Mouse (Mus musculus) heart, postnatal 0 days (tissue): ENCODE data around the gene Ociad2.

Source experiments
- CTCF ChIP-seq: IDR thresholded peaks from 2 replicates; pipeline ENCODE4 v1.5.1; 2016; ENCODE audit warnings: antibody characterized with exemption, control low read depth, low read depth
- EP300 ChIP-seq: IDR thresholded peaks from 2 replicates; pipeline ENCODE4 v1.6.1; 2016; ENCODE audit warnings: antibody characterized with exemption, low read depth

GRCm38 (mm10) chr5:73273171-73273570, 67.7 kb downstream of the Ociad2 start:
- no peak for TF ChIP-seq CTCF
- no peak for TF ChIP-seq EP300
